Mouse (Mus musculus): ENCODE data around the gene Rgl1. TPM values are rescaled to one million over a fixed set of nuclear protein-coding genes. Genes with fewer than 3 reads are reported as not detected.

Gene Rgl1
- polyA plus RNA-seq, 1 experiment from 2014 or later, result 28.6 TPM

DNA sequence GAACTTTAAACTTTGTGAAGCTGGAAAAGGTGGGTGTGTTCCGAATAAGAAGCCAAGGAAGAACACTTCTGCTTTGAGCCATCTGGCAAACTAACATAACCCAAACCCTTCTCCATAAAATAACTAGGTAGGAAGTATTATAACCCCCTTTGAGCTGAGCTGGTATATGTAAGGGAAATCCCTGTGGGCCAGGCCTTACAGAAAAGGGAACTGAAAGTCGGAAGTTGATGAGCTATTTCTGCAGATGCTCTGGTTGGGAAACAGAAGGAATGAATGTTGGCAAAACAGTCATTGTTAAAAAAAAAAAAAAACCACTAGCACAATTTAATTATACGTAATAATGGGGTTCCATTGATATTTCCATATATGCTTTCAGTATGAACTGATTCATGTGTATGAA lies 237.4 kb downstream of the Rgl1 start:
- WGBS, result 90% methylated on average over 3 of the region's 3 CpGs
- ATAC-seq (replicated peaks; ENCODE audit: low FRiP score), result no peak
- no peak overlapping the region for H3K4me3 ChIP-seq (ENCODE audit: low read depth, low read length)

DNA sequence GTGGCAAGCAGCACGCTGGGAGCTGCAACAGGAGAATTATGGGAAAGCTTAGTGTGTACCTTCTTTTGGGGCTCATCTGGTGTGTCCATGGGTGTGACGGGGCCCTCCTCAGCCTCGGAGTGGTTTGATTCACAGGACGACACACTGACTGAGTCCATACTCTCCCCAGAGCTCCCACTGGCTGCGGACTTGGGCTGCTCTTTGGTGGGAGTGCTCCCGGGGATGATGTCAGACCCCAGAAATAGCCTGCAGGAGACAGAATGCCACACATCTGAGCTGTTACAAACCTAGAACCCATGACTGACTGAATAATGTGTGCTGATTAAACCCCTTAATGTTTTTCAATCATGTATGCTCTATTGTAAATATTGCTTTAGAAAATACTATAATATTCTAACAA lies 237.9 kb downstream of the Rgl1 start:
- Histone ChIP-seq H3K4me3 (ENCODE audit: low read depth, low read length) (no peak overlapping the region), H3K4me1 (replicated peaks; ENCODE audit: control insufficient read depth, insufficient read depth, low read length) (no peaks in the 10 kb centered on the region), H3K4me2 (ENCODE audit: low read depth, low read length, severe bottlenecking) (no peak overlapping the region), H3K27ac (ENCODE audit: low read depth, low read length) (no peak overlapping the region), H3K9ac (ENCODE audit: low read length) (no peak overlapping the region), H3K27me3 (ENCODE audit: control insufficient read depth, insufficient read depth, low read length) (no peaks in the 10 kb centered on the region), H3K36me3 (ENCODE audit: control insufficient read depth, insufficient read depth, low read length) (no peaks in the 10 kb centered on the region), H3K9me3 (ENCODE audit: control insufficient read depth, low read length) (no peaks in the 10 kb centered on the region)
- ATAC-seq (replicated peaks; ENCODE audit: low FRiP score), result no peak
- WGBS, result 84% methylated on average over 6 of the region's 6 CpGs
- no peak for DNase-seq (ENCODE audit: low spot score)

More for the DNA sequence above, 237.4 kb downstream of the Rgl1 start:
- Histone ChIP-seq H3K9me3 (ENCODE audit: control insufficient read depth, low read length) (no peaks in the 10 kb centered on the region), H3K4me1 (replicated peaks; ENCODE audit: control insufficient read depth, insufficient read depth, low read length) (no peaks in the 10 kb centered on the region), H3K27me3 (ENCODE audit: control insufficient read depth, insufficient read depth, low read length) (no peaks in the 10 kb centered on the region), H3K4me2 (ENCODE audit: low read depth, low read length, severe bottlenecking) (no peak overlapping the region), H3K27ac (ENCODE audit: low read depth, low read length) (no peak overlapping the region), H3K36me3 (ENCODE audit: control insufficient read depth, insufficient read depth, low read length) (no peaks in the 10 kb centered on the region), H3K9ac (ENCODE audit: low read length) (no peak overlapping the region)
- DNase-seq (ENCODE audit: low spot score), result no peak

DNA sequence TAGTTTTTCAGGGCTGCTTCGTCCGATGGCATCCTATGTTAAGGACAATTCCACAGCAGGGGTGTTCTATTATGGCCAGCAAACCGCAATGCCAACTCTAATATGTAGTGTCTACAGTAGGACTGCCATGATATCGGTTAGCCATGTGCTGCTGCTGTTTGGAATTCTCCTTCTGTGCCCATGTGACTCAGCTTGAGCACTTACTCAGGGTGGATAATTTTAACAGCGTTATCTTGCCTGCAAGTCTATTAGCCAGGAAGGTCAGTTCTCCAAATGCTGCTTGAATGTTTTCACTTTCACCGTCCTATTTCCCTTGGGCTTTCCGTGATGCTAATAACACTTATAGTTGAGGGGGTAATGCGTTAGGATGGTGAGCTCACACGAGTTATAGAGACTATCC lies 240.0 kb downstream of the Rgl1 start:
- H3K4me3 ChIP-seq (ENCODE audit: low read depth, low read length), result no peak overlapping the region
- H3K9me3 ChIP-seq (ENCODE audit: control insufficient read depth, low read length), result no peaks in the 10 kb centered on the region
- H3K4me1 ChIP-seq (replicated peaks; ENCODE audit: control insufficient read depth, insufficient read depth, low read length), result no peaks in the 10 kb centered on the region
- no peaks in the 10 kb centered on the region for H3K36me3 ChIP-seq (ENCODE audit: control insufficient read depth, insufficient read depth, low read length)
- no peaks in the 10 kb centered on the region for H3K27me3 ChIP-seq (ENCODE audit: control insufficient read depth, insufficient read depth, low read length)
- no peak overlapping the region for H3K9ac ChIP-seq (ENCODE audit: low read length)
- no peak overlapping the region for H3K4me2 ChIP-seq (ENCODE audit: low read depth, low read length, severe bottlenecking)
- H3K27ac ChIP-seq (ENCODE audit: low read depth, low read length), result no peak overlapping the region
- WGBS, result 82% methylated on average over 9 of the region's 9 CpGs
- ATAC-seq (replicated peaks; ENCODE audit: low FRiP score), result no peak
- no peak for DNase-seq (ENCODE audit: low spot score)

DNA sequence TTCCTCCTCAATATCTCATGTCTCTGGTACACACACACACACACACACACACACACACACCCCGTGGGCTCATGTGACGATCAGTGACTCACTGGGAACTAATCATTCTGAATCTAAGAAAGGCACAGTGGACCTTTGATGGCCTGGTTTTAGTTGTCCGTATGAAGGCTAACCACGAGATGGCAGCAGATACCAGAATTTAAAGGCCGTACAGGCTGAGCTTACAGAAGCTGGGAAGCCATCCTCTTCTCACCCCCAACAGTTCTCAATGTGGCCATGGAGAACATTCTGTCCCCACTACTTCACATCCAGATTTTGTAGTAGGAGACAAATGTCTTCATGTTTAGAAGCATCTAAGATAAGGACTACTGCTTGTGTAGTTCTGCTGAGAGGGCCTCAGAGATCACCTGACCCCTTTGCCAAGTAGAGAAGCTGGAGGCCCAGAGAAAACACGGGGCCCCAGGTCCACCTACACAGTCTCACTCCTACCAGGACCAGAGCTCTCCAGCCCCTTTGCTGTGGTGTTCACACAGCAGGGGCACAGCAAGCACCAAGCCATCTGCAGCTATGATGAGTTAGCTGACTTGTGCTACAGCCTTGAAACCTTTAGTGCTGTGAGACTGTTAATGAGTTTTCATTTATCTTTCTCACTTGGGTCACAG lies 241.0 kb downstream of the Rgl1 start:
- no peaks in the 10 kb centered on the region for H3K4me1 ChIP-seq (replicated peaks; ENCODE audit: control insufficient read depth, insufficient read depth, low read length)
- no peaks in the 10 kb centered on the region for H3K27me3 ChIP-seq (ENCODE audit: control insufficient read depth, insufficient read depth, low read length)
- H3K9me3 ChIP-seq (ENCODE audit: control insufficient read depth, low read length), result no peaks in the 10 kb centered on the region
- no peak overlapping the region for H3K4me2 ChIP-seq (ENCODE audit: low read depth, low read length, severe bottlenecking)
- DNase-seq (ENCODE audit: low spot score), result peak; percentile 76
- WGBS, result 19% methylated on average over 6 of the region's 6 CpGs
- H3K4me3 ChIP-seq (ENCODE audit: low read depth, low read length), result no peak overlapping the region
- peak; percentile 51 for ATAC-seq (replicated peaks; ENCODE audit: low FRiP score)
- H3K27ac ChIP-seq (ENCODE audit: low read depth, low read length), result no peak overlapping the region
- no peak overlapping the region for H3K9ac ChIP-seq (ENCODE audit: low read length)
- no peaks in the 10 kb centered on the region for H3K36me3 ChIP-seq (ENCODE audit: control insufficient read depth, insufficient read depth, low read length)

DNA sequence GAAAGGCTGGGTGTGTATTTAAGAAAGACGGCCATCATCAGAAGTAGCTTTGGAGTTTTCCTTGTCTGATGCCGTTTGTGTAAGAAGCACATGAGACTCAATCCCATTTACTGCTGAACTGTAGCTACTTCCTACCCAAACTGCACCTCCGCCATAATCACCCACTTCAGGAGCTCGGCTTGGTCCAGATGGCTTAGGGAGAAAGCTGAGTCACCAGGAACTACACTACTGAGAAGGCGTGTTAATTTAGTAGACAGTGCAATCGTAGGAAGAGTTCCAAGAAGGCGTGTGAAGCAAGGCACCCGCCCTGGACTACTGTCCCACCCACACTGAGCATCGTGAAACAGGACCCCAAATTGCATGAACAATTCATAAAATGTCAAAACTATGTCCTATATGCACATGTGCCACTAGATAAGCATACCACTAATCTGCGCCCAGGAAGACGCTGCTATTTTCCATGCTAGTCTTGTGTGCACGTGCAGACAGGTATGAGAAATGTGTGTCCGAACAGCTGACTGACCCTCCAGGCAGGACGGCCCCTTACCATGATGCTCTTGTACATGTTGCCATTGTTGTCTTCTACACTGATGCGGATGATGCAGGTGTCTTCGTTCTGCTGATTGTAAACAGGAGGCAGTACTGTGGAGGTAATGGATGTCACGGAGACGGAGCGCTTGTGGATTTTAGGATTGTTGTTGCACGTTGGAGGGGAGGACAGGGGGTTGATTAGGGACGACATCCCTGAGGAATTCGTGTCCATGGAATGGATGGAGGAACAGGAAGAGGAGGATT lies 241.9 kb downstream of the Rgl1 start:
- H3K9ac ChIP-seq (ENCODE audit: low read length), result no peak overlapping the region
- DNase-seq (ENCODE audit: low spot score), result no peak
- no peaks in the 10 kb centered on the region for H3K9me3 ChIP-seq (ENCODE audit: control insufficient read depth, low read length)
- no peak overlapping the region for H3K4me3 ChIP-seq (ENCODE audit: low read depth, low read length)
- H3K27ac ChIP-seq (ENCODE audit: low read depth, low read length), result no peak overlapping the region
- no peak for ATAC-seq (replicated peaks; ENCODE audit: low FRiP score)
- no peak overlapping the region for H3K4me2 ChIP-seq (ENCODE audit: low read depth, low read length, severe bottlenecking)
- no peaks in the 10 kb centered on the region for H3K4me1 ChIP-seq (replicated peaks; ENCODE audit: control insufficient read depth, insufficient read depth, low read length)
- H3K27me3 ChIP-seq (ENCODE audit: control insufficient read depth, insufficient read depth, low read length), result no peaks in the 10 kb centered on the region
- H3K36me3 ChIP-seq (ENCODE audit: control insufficient read depth, insufficient read depth, low read length), result no peaks in the 10 kb centered on the region
- WGBS, result 88% methylated on average over 22 of the region's 22 CpGs

DNA sequence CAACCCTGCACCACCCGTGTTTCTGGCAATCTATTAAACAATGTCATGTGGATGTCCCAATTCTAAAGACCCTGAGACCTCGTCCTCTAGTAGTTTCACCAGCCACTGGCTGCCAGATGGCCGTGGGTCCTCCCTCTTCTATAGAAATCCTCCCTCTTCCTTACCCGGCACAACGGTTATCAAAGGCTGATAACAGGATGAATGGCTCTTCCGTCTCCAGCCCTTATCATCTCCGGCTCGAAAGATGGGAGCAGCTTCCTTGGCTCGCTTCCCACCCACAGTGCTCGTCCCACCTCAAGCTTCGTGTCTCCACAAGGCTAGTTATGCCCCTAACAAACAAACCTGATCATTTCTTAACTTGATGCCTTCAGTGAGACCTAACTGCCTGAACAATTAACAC lies 242.9 kb downstream of the Rgl1 start:
- Histone ChIP-seq H3K4me1 (replicated peaks; ENCODE audit: control insufficient read depth, insufficient read depth, low read length) (no peaks in the 10 kb centered on the region), H3K9me3 (ENCODE audit: control insufficient read depth, low read length) (no peaks in the 10 kb centered on the region), H3K4me3 (ENCODE audit: low read depth, low read length) (no peak overlapping the region), H3K36me3 (ENCODE audit: control insufficient read depth, insufficient read depth, low read length) (no peaks in the 10 kb centered on the region), H3K27ac (ENCODE audit: low read depth, low read length) (no peak overlapping the region), H3K9ac (ENCODE audit: low read length) (no peak overlapping the region), H3K27me3 (ENCODE audit: control insufficient read depth, insufficient read depth, low read length) (no peaks in the 10 kb centered on the region), H3K4me2 (ENCODE audit: low read depth, low read length, severe bottlenecking) (no peak overlapping the region)
- 92% methylated on average over 11 of the region's 11 CpGs for WGBS
- DNase-seq (ENCODE audit: low spot score) (no peak), ATAC-seq (replicated peaks; ENCODE audit: low FRiP score) (no peak)

DNA sequence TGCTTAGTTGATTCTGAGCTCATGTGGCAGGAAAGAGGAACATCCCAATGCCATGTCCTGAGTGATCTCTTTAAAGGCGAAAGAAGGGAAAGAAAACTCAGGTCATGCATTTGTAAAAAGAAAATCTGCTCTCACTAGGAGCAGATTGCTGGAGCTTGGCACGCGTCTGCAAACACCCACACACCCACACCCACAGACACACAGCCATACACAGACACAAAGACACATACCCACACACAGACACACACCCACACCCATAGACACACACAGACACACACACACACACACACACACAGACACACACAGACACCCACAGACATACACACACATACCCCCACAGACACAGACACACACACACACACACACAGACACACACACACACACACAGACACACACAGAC lies 243.9 kb downstream of the Rgl1 start:
- Histone ChIP-seq H3K27me3 (ENCODE audit: control insufficient read depth, insufficient read depth, low read length) (no peaks in the 10 kb centered on the region), H3K9me3 (ENCODE audit: control insufficient read depth, low read length) (no peaks in the 10 kb centered on the region), H3K27ac (ENCODE audit: low read depth, low read length) (no peak overlapping the region), H3K4me1 (replicated peaks; ENCODE audit: control insufficient read depth, insufficient read depth, low read length) (no peaks in the 10 kb centered on the region), H3K9ac (ENCODE audit: low read length) (no peak overlapping the region), H3K4me2 (ENCODE audit: low read depth, low read length, severe bottlenecking) (no peak overlapping the region), H3K36me3 (ENCODE audit: control insufficient read depth, insufficient read depth, low read length) (no peaks in the 10 kb centered on the region), H3K4me3 (ENCODE audit: low read depth, low read length) (no peak overlapping the region)
- WGBS, result 90% methylated on average over 3 of the region's 3 CpGs
- no peak for ATAC-seq (replicated peaks; ENCODE audit: low FRiP score)
- DNase-seq (ENCODE audit: low spot score), result no peak

DNA sequence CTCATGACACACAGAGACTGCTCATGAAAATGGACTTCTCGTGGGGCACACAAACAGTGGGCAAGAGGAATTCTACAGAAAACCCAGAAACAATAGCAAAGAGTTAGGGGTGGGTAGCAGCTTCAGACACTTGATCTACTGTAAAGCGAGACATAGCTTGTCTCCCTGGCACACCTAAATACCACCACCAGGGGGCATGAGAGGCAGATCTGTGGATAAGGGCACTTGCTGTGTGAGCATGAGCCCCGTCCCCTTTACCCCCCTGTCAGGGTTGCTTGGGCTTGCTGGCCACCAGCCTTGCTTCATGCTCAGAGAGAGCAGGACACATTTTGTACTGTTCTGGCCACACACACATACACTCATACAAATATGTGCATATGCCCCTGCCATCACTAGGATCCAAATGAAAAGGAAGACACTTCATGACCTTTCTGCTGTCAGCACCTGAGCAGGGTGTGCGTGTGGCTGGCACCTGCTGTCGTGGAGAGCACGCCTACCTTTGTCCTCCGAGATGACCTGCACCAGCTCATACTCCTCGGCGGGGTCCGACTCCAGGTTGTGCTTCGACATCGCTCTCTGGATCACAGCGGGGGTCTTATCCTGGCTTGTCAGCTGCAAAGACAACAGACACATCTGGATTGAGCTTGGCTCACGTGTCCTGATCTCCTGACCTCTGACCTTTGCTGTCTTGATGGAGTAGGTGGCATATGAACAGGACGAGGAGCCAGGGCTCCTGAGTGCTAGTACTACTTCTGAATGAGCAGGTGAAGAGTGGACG lies 245.2 kb downstream of the Rgl1 start:
- Histone ChIP-seq H3K4me1 (replicated peaks; ENCODE audit: control insufficient read depth, insufficient read depth, low read length) (no peaks in the 10 kb centered on the region), H3K4me3 (ENCODE audit: low read depth, low read length) (no peak overlapping the region), H3K27ac (ENCODE audit: low read depth, low read length) (no peak overlapping the region), H3K9ac (ENCODE audit: low read length) (no peak overlapping the region), H3K4me2 (ENCODE audit: low read depth, low read length, severe bottlenecking) (no peak overlapping the region), H3K36me3 (ENCODE audit: control insufficient read depth, insufficient read depth, low read length) (no peaks in the 10 kb centered on the region), H3K27me3 (ENCODE audit: control insufficient read depth, insufficient read depth, low read length) (no peaks in the 10 kb centered on the region), H3K9me3 (ENCODE audit: control insufficient read depth, low read length) (no peaks in the 10 kb centered on the region)
- ATAC-seq (replicated peaks; ENCODE audit: low FRiP score) (peak; percentile 31; the same call in 1 of the 2 replicates), DNase-seq (ENCODE audit: low spot score) (peak; percentile 77)
- WGBS, result 77% methylated on average over 16 of the region's 16 CpGs
